Mouse (Mus musculus) liver, embryonic 14.5 days (tissue): ENCODE results near the gene Bicral.

Experiments
- CTCF ChIP-seq: IDR thresholded peaks from 2 replicates; pipeline ENCODE4 v1.5.1; 2016; ENCODE audit warnings: antibody characterized with exemption, low read depth, control low read depth
- EP300 ChIP-seq: IDR thresholded peaks from 2 replicates; pipeline ENCODE4 v1.6.1; 2016; ENCODE audit warnings: antibody characterized with exemption, low read depth

GRCm38 (mm10) chr17:46817734-46818158, 40.5 kb downstream of the Bicral start:
- TF ChIP-seq CTCF = no peak
- peak; percentile 82 for TF ChIP-seq EP300
